Mouse (Mus musculus): ENCODE measurements at regions not wholly inside any gene's neighbourhood (a gene's known extent, or its start where the extent isn't known, plus 50 kb on each side); places are given as distances from the start of the nearest gene placed in this dataset.

DNA sequence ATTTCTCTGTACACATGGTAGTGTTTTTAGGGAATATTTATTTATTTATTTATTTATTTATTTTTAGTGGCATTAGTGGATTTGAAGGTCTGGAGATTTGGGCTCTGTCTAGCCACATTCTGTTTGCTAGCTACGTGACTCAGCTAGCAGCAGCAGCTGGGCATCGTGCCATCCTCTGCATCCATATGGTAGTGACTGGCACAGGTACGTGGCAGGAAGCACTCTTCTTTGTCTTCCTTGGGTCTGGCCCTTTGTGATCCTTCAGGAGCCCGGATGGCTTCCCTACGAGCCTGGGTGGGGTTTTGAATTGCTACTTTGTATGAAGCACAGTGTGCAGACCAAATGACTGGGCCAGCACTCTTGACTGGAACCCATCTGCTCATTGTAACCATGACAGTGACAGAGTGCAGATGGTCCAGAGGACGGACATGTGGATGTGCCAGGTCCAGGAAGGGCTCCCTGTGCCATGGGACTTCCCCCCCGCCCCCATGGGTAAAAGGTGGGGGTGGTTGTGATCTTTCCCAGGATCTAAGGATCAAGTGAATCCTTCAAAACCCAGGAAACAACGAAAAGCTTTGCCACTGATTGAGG is 66.2 kb upstream of the Igfbp7 start:
- H3K4me3 ChIP-seq (replicated peaks; ENCODE audit: extremely low read depth, low read depth, low read length): no peak overlapping the region
- DNase-seq: no peak
- WGBS: 65% methylated on average over 8 of the region's 8 CpGs
- H3K4me1 ChIP-seq (ENCODE audit: control insufficient read depth, insufficient read depth, low read length): no peaks in the 10 kb centered on the region
- TF ChIP-seq POLR2A (IDR thresholded peaks at IDR 0.05; ENCODE audit: borderline replicate concordance, extremely low read depth, low read depth, low read length) (no peak), CTCF (IDR thresholded peaks at IDR 0.05; ENCODE audit: insufficient read depth, low read length) (no peak)

DNA sequence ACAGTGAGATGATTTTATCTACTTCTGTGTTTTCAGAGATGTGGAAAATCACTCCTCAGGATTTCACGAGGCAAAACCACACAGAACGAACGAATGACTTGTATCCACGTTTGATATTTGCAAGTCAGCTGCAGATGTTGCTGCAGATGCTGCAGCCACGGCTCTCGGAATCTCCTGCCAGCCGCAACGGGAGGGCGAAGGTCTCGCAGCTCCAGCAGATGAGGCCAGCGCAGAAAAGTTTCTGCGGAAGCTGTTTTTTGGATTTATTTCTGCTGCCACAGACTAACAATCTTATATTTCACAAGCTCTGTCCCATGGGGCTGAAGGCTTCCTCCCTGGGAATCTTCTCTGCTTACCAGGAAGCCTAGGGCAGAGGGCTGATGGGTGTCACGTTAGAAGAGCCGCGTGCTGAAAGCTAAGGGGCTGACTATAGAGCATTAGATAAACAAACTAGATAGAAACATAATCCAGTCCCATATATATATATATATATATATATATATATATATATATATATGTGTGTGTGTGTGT is 61.5 kb upstream of the Igfbp7 start:
- no peak for DNase-seq
- no peaks in the 10 kb centered on the region for H3K4me1 ChIP-seq (ENCODE audit: control insufficient read depth, insufficient read depth, low read length)
- WGBS: 69% methylated on average over 15 of the region's 15 CpGs
- TF ChIP-seq CTCF (IDR thresholded peaks at IDR 0.05; ENCODE audit: insufficient read depth, low read length) (no peak), POLR2A (IDR thresholded peaks at IDR 0.05; ENCODE audit: borderline replicate concordance, extremely low read depth, low read depth, low read length) (no peak)
- H3K4me3 ChIP-seq (replicated peaks; ENCODE audit: extremely low read depth, low read depth, low read length): no peak overlapping the region

DNA sequence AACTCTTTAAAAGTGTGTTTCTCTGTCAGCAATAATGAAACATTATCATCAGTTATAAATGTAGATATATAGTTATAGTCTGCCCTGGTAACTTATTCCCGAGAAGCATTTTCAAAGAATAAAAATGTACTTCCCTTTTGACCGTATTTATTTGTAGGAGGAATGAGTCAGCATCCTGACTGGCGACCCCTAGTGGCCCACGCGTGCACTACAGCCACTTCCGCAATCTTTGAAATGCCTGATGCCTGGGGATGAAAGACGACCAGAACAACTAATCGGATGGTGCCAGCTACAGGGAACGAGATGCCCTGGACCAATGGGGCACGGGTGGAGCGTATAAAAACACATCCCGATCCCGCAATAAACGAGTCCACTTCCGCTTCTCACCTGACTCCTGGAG is 60.6 kb upstream of the Igfbp7 start:
- WGBS: 47% methylated on average over 15 of the region's 15 CpGs
- peak; percentile 77 for DNase-seq
- H3K4me3 ChIP-seq (replicated peaks; ENCODE audit: extremely low read depth, low read depth, low read length): no peak overlapping the region
- H3K4me1 ChIP-seq (ENCODE audit: control insufficient read depth, insufficient read depth, low read length): no peaks in the 10 kb centered on the region
- peak; percentile 87 for TF ChIP-seq CTCF (IDR thresholded peaks at IDR 0.05; ENCODE audit: insufficient read depth, low read length)
- TF ChIP-seq POLR2A (IDR thresholded peaks at IDR 0.05; ENCODE audit: borderline replicate concordance, extremely low read depth, low read depth, low read length): no peak

DNA sequence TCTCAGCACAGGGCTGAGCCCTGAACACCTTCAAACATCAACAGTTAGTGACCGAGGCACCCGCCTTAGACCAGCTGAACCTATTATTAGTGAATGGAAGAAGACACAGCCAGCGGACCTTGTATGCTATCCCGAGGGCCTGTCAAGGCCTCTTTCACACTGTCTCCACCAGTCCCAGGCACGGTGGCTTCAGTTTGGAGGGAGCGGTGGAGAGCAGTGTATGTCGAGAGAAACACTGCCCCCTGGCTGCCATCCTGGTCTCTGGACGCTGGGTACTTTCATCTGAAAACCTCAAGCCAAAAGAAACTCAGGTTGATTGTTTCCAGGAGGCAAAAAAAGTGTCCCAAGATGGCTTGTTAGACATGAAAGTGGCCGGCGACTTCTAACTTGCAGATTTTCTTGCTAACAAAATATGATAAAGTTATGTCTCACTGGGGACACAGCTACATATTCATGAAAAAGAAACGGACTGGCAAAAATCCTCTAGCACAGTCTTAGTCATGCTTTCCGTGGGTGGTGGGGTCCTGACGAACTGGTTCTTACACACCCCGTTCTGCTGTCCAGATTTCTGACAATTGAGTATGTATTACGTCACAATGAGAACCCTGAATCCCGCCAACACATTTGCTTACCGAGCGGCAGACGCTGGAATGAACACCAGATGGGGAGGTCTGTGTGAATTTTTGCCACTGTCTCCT is 57.2 kb upstream of the Igfbp7 start:
- TF ChIP-seq POLR2A (IDR thresholded peaks at IDR 0.05; ENCODE audit: borderline replicate concordance, extremely low read depth, low read depth, low read length) (no peak), CTCF (IDR thresholded peaks at IDR 0.05; ENCODE audit: insufficient read depth, low read length) (peak; percentile 81)
- Histone ChIP-seq H3K4me1 (ENCODE audit: control insufficient read depth, insufficient read depth, low read length) (no peaks in the 10 kb centered on the region), H3K4me3 (replicated peaks; ENCODE audit: extremely low read depth, low read depth, low read length) (no peak overlapping the region)
- peak; percentile 70 for DNase-seq
- WGBS: 52% methylated on average over 19 of the region's 19 CpGs

- DNase-seq: peak; percentile 96
- Histone ChIP-seq H3K4me3 (replicated peaks; ENCODE audit: extremely low read depth, low read depth, low read length) (peak overlapping the region; percentile 66), H3K4me1 (ENCODE audit: control insufficient read depth, insufficient read depth, low read length) (no peaks in the 10 kb centered on the region)
- under 1% methylated on average over 29 of the region's 29 CpGs for WGBS
- TF ChIP-seq POLR2A (IDR thresholded peaks at IDR 0.05; ENCODE audit: borderline replicate concordance, extremely low read depth, low read depth, low read length) (no peak), CTCF (IDR thresholded peaks at IDR 0.05; ENCODE audit: insufficient read depth, low read length) (peak; percentile 99)
These were observed 52.3 kb upstream of the Igfbp7 start for GRCm38 (mm10) chr5:77459896-77460717.

All from lung, adult 2 months (tissue).